Mouse (Mus musculus): ENCODE data around the gene Gga1. TPM values are rescaled to one million over a fixed set of nuclear protein-coding genes. Genes with fewer than 3 reads are reported as not detected.
"Not testable (repeated sequence)": the region's sequence is repeated elsewhere in the genome, so short reads cannot be mapped to it uniquely, and the experiment has no call there.

Gene Gga1
- total RNA-seq, 2 experiments from 2014 or later, result 41.6 to 43.8 TPM

DNA sequence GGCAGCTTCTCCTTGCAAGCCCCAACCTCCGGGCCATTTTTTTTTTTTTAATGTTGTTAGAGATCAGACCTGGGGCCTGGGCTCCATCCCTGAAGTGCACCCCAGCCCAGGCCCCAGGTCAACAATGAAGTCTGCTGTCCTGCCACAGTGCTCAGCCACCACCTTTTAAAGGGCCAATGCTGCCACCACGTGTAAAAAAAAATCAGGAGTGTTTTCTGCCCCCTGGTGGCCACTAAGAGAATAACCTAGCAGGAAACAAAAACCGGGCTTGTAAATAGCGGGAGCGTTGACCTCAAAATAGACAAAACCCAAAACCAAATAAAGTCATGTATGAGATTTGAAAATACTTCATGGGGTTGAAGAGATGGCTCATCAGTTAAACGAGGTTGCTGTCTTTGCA lies 7.2 kb upstream of the Gga1 start:
- no peak for DNase-seq (ENCODE audit: low spot score)
- intact Hi-C loops (cut with DNase I), result loop anchor here (1.0 to 5.0 kb wide), 3 partner anchors 15 to 247 kb away; partner anchors contain the start of gene Lgals2

DNA sequence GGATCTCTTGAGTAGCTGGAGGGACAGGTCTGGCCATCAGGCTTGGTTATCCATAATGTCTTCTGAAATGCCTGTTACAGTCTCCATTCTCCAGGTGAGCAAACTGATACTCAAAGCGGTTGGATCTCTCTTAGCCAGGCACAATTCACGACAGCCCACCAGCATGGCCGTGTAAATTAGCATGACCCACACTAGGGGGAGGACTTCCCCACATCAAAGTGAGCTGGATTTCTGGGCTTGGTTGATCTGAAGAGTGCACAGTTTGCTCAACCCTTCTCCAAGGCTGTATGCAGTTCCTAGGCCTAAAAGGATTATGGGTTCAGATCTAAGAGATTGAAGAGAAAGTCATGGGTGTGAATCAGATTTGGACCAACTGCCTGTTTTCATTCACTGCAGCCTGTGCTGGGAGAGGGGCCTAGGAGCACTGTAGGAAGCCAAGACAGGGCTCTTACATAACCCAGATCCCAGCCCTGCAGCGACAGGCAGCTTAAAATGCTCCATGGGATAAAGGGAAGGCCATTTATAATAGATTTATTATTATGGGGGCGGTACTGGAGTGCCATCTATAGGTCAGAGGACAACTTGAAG lies 4.9 kb upstream of the Gga1 start:
- intact Hi-C loops (cut with DNase I), result loop anchor here (5.0 kb wide), 1 partner anchor 250 kb away; no protein-coding TSS in a partner anchor
- DNase-seq (ENCODE audit: low spot score), result no peak

DNA sequence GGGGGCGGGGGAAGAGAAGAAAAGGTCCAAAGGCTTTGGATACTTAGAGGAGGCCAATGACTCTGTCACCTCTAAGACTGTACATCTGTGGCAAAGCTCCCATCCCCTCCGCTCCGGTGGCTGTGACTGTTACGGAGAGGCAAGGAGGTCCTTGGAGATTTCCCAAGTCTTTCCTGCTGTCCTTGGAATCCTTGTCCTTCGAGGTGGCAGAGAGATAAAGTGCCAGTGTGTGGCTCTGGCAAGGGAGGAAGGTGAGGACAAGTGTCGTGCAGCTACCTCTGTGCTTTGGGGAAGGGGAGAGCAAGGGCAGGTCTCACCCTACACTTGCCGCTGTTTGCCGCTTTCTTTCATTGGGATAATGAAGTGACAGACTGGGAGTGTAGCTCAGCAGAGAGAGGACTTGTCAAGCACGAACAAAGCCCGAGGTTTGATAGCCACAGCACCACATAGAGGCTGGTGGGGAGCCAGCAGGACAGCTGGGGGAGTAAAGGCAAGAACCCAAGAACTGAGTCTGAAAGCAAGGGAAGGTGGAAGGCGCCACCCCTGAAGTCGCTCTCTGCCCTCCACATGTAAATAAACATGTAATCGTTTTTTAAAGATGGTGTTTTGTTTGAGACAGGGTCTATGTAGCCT lies 3.1 kb upstream of the Gga1 start:
- intact Hi-C loops (cut with DNase I), result loop anchor here (5.0 kb wide), 1 partner anchor 252 kb away; no protein-coding TSS in a partner anchor
- no peak for DNase-seq (ENCODE audit: low spot score)

DNA sequence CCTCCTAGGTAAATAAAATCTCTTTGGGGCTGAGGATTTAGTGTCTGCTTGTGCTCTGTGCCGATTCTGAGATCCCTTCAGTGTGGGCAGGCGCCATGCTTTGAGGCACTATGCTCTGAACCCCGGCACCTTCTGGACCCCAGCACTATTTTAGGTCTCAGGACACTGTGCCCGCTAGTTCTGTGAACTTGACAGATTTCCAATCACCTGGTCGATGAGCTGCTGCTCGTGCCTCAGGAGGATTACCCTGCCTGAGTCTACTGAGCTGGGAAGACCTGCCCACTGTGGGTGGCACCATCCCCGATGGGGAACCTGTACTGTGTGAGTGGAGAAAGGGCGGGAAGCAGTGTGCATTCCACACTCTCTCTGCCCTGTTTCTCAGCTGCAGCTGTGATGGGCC lies 2.0 kb upstream of the Gga1 start:
- no peak for DNase-seq (ENCODE audit: low spot score)
- intact Hi-C loops (cut with DNase I), result loop anchor here (5.0 kb wide), 1 partner anchor 253 kb away; no protein-coding TSS in a partner anchor

DNA sequence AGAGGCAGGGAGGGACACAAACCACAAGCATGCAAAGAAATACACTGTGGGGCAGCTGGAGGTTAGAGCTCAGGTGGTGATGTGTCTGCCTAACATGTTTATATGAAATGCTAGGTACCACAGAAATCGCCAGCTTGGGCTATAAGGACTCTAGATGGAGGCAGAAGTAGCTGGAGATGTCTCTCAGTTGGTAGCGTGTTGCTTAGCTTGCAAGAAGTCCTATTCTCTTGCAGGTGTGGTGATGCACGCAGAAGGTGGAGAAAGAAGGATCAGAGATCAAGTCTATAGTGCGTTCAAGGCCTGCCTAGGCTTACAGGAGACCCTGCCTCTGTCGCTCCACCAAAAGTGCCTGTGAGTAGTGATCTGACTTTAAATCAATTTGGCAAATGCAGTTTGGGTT lies 1.5 kb upstream of the Gga1 start:
- intact Hi-C loops (cut with DNase I), result no loop called here
- DNase-seq (ENCODE audit: low spot score), result no peak

- DNase-seq (ENCODE audit: low spot score), result no peak
- intact Hi-C loops (cut with DNase I), result no loop called here
Measured at GRCm38 (mm10) chr15:78876258-78876696, 713 bp upstream of the Gga1 start.

DNA sequence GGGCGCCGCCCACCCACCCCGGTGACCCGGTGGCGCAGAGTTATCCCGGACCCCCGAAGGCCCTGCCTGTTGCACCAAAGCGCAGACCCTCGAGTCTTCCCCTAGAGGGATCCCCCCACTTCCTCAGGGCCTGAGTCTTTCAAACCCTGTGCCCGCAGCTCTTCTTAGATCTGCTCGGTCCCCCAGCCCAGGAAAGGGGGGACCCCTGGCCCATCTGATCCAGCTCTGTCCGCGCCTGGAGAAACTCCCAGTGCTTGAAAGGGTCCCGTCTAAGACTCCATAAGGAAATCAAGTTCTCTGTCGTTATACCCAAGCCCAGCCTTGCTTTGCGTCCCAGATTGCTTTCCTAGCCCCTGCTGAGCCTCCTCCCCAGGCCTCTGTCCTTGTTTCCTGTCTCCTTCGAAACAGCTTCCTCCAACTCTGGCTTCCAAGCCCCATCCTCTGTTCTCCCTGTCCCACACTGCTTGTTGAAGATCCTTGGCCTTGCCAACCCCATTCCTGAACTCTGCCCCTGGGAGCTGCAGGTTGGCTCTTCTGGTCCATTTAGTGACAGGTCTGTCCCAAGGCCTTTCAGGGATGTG lies 910 bp downstream of the Gga1 start:
- intact Hi-C loops (cut with DNase I), result no loop called here
- no peak for DNase-seq (ENCODE audit: low spot score)

- DNase-seq (ENCODE audit: low spot score); intact Hi-C loops (cut with DNase I): not testable (repeated sequence)
Measured at GRCm38 (mm10) chr15:78878792-78879516, 2.0 kb downstream of the Gga1 start.

DNA sequence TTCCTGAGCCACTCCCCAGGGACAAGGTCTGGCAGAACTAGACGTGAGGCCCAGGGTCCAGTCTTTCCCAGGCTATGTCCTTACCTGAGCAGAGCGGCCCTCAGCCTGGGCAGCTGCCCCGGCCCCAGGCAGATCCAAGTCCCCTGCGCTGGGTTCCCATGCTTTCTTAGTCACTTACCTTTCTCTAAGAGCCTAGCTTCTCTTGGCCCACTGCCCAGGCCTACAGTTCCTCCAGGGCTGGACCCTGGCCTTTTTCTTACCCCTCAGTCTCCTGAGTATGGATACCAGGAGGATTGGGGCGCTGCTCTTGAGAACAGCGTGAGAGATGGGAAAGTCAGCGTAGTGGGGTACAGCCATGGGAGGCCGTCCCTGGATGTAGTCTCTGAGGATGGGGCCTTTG lies 3.4 kb downstream of the Gga1 start:
- no peak for DNase-seq (ENCODE audit: low spot score)
- intact Hi-C loops (cut with DNase I), result no loop called here

- no peak for DNase-seq (ENCODE audit: low spot score)
- intact Hi-C loops (cut with DNase I), result no loop called here
Measured at GRCm38 (mm10) chr15:78881828-78882227, 4.8 kb downstream of the Gga1 start.

- intact Hi-C loops (cut with DNase I), result no loop called here
- no peak for DNase-seq (ENCODE audit: low spot score)
Measured at GRCm38 (mm10) chr15:78889401-78889853, 12.4 kb downstream of the Gga1 start.

- no peak for DNase-seq (ENCODE audit: low spot score)
- intact Hi-C loops (cut with DNase I), result no loop called here
Measured at GRCm38 (mm10) chr15:78892440-78892839, 15.4 kb downstream of the Gga1 start.

DNA sequence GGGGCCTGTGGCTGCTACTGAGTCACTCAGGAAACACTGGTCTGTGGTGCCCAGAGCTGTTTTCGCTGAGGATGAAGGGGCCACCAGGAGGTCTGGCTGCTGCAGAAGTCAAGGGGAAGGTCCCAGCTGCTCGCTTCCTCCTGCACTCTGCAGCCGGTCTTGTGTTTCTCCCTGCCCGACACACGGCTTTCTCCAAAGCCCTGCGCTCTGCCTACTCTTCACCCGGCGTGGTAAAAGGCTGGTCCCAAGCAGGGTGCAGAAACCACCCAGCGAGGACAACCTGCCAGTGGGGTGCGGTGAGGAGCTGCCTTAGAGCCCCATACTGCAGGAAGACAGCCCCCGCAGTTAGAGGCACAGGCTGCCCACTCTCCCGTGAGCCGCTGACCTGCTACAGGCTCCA lies 17.7 kb downstream of the Gga1 start:
- no peak for DNase-seq (ENCODE audit: low spot score)
- intact Hi-C loops (cut with DNase I), result no loop called here

GRCm38 (mm10) chr15:78895741-78896140 lies 18.8 kb downstream of the Gga1 start:
- intact Hi-C loops (cut with DNase I), result no loop called here
- DNase-seq (ENCODE audit: low spot score), result no peak

- intact Hi-C loops (cut with DNase I), result no loop called here
- no peak for DNase-seq (ENCODE audit: low spot score)
Measured at GRCm38 (mm10) chr15:78896149-78896548, 19.2 kb downstream of the Gga1 start.

DNA sequence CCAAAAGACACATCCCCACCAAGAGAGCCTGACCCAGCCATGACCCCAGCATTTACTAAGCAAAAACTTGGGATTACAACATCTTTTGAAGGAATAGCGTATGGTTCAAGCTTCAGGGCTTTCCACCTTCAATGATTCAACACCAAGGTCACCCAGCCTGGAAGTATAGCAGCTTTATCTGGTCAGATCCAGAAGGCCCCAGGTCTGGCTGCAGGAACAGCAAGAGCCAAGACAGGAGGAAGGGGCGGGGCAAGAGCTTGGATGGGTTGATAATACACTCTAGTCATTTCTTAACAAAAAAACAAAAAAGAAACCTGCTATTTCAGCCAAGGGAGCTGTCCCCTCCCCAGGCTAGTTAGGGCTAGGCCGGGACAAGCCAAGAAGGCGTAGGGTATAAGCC lies 20.5 kb downstream of the Gga1 start:
- intact Hi-C loops (cut with DNase I), result no loop called here
- no peak for DNase-seq (ENCODE audit: low spot score)

DNA sequence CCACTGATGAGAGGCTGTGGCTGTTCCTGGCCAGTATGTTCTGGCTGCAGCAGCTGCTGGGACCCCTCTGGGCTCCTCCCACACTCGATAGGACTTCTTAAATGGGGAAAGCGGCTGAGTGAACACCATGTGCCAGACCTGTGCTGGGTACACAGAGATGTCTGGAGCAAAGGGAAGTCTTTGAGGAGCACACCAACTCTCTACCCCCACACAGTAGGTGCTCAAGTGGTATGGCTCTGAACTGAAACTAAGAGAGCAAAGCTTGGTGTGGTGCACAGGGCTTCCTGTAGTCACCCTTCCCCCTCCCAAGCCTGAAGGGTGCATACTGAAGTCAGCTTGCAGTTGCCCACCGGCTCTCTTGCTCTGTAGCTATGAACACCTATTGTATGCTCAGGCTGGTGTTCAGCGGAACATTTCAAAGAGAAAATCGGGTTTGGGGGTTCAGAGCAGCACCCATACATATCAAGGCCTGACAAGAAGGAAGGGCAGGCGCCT lies 21.6 kb downstream of the Gga1 start:
- intact Hi-C loops (cut with DNase I), result no loop called here
- DNase-seq (ENCODE audit: low spot score), result no peak

DNA sequence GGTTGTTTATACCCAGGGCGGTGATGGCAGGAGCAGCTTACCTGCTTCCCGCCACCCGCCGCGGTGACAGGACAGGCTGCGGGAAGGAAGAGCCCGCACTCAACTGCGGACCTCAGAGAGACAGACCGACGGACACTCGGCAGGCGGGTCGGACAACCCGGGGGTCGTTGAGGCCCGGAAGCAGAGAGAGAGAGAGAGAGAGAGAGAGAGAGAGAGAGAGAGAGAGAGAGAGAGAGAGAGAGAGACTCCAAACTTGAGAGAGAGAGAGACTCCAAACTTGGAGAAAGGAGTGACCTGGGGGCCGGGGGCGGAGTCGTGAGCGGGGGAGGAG lies 22.4 kb downstream of the Gga1 start, which contains the start of gene Gm49510:
TSS of gene Gm49510 (plus strand) at position 259 of the 331 bp plus-strand sequence.
- intact Hi-C loops (cut with DNase I), result no loop called here
- DNase-seq (ENCODE audit: low spot score), result no peak

DNA sequence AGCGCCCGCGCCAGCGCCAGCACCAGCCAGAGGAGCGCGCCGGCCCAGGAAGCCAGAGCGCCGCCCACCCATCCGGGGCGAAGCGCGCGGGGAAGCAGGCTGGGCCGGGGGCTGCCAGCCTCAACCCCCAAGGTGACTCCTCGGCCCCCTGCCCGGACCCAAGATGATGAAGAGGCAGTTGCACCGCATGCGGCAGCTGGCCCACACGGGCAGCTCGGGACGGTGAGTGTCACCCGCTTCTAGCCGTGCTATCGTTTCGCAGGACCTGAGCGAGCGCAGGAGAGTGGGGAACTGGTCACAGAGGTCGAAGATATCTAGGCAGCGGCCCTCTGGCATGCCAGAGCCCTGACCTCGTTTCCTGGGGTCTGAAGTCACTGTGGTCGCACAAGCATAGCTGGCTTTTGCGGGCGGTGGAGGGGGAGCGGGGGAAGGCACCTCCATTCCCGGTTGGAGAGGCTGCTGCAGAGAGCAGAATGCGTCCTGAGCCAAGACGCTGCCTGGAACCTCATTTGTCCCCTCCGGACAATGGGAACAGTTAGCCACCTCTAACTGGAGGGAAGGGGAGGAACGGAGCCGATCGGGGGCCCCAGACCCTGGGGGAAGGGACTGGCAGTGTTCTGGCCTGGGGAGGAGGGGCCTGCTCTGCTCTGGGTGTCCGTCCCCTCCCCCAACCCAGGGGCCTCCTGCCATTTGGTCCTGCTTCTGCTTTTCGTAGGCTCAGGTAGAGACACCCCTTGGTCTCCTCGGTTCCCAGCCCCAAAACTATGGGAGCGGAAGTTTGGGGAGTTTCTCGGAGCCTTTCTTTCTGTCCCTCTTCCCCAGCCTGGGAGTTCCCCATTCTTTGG lies 23.0 kb downstream of the Gga1 start, which contains the start of gene Sh3bp1:
TSS of gene Sh3bp1 (plus strand) at position 29 of the 845 bp plus-strand sequence.
- peak; percentile 32 for DNase-seq (ENCODE audit: low spot score)

More for the DNA sequence above, 23.0 kb downstream of the Gga1 start, which contains the start of gene Sh3bp1:
- intact Hi-C loops (cut with DNase I), result loop anchor here (5.0 kb wide), 1 partner anchor 167 kb away; no protein-coding TSS in a partner anchor
